ENCODE assay signal across 33 mouse cellular contexts in the genomic region with DNA sequence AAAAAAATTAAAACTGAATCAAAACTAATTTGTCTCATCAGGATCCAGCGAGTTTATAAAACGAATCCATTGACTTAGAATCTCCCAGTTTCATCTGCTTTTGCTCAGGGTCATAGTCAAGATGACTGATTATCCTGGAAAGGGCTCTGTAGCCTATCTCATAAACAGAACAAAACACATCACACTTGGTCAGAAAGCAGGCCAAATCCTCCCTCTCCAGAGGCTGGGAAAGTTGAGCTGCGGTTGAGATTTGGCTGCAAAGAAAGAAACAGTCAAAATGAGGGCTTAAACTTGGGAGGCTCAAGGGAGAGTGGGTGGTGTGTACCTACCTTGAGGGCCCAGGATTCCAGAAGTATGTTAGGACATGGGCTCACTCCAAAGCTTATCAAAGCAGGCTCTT.
DNase-seq lines count a peak whose midpoint lies in the region; ATAC-seq and TF ChIP-seq lines count a peak whose summit lies in the region.
"Had no signal": no experiment of that assay in that cellular context is flagged by ENCODE, and none has a peak within 500 bp of the region (broad histone marks: within the 10 kb centered on the region; RNA-seq: fewer than 3 reads in every experiment).

No protein-coding gene starts in this region.

- H3K4me3 ChIP-seq in stomach, embryonic 15.5 days (replicated peaks): no peak overlapping the region
- no peak overlapping the region for H3K4me3 ChIP-seq in stomach, postnatal 0 days (ENCODE audit: low read depth, low read length)
- H3K4me3 ChIP-seq: embryonic facial prominence, embryonic 13.5 days; erythroblast, embryonic 14.5 days; forebrain, embryonic 12.5 days; hindbrain, embryonic 13.5 days; megakaryocyte, embryonic 14.5 days; midbrain, embryonic 13.5 days; neural tube, embryonic 13.5 days had no signal

- intact Hi-C loops in heart, postnatal 36 days (cut with DNase I): loop anchor here (5.0 kb wide), 1 partner anchor 41 kb away; no protein-coding TSS in a partner anchor

- H3K36me3 ChIP-seq in stomach, embryonic 15.5 days: no peaks in the 10 kb centered on the region
- no peaks in the 10 kb centered on the region for H3K36me3 ChIP-seq in stomach, postnatal 0 days (ENCODE audit: control insufficient read depth, insufficient read depth, low read length)
- H3K36me3 ChIP-seq: embryonic facial prominence, embryonic 13.5 days; forebrain, embryonic 12.5 days; hindbrain, embryonic 13.5 days; midbrain, embryonic 13.5 days; neural tube, embryonic 13.5 days had no signal

- peaks cover 3% of the 10 kb centered on the region; the same call in 1 of the 2 replicates for H3K4me1 ChIP-seq in stomach, embryonic 15.5 days
- no peaks in the 10 kb centered on the region for H3K4me1 ChIP-seq in stomach, postnatal 0 days (replicated peaks; ENCODE audit: control insufficient read depth, insufficient read depth)
- H3K4me1 ChIP-seq: embryonic facial prominence, embryonic 13.5 days; forebrain, embryonic 12.5 days; megakaryocyte, embryonic 14.5 days; midbrain, embryonic 13.5 days had no signal

- no peaks in the 10 kb centered on the region for H3K9me3 ChIP-seq in stomach, embryonic 15.5 days
- no peaks in the 10 kb centered on the region for H3K9me3 ChIP-seq in stomach, postnatal 0 days (ENCODE audit: control insufficient read depth, low read length)
- H3K9me3 ChIP-seq: embryonic facial prominence, embryonic 13.5 days; forebrain, embryonic 12.5 days; hindbrain, embryonic 13.5 days; megakaryocyte, embryonic 14.5 days; midbrain, embryonic 13.5 days; neural tube, embryonic 13.5 days had no signal

- no peak overlapping the region for H3K4me2 ChIP-seq in stomach, embryonic 15.5 days
- H3K4me2 ChIP-seq in stomach, postnatal 0 days (replicated peaks; ENCODE audit: low read depth): no peak overlapping the region
- H3K4me2 ChIP-seq: embryonic facial prominence, embryonic 13.5 days; forebrain, embryonic 12.5 days; heart, embryonic 11.5 days; hindbrain, embryonic 13.5 days; midbrain, embryonic 13.5 days; neural tube, embryonic 13.5 days had no signal

- peak; percentile 9 for DNase-seq in adrenal gland, postnatal 14 days
- DNase-seq in adrenal gland, adult 18-20 months (ENCODE audit: low spot score in 2 of 2): no peak
- peak; percentile 93 for DNase-seq in heart, adult 11 months
- DNase-seq in heart, postnatal 36 days: no peak
- no peak for DNase-seq in stomach, postnatal 0 days (ENCODE audit: low spot score)
- no peak for DNase-seq in T-cell, adult 2 months (ENCODE audit: low spot score)
- DNase-seq: cerebellum, adult 11-12 months; cerebellum, adult 9-11 months; embryo, embryonic 11 days; forebrain, postnatal 0 days; heart, postnatal 4 days; kidney, adult 8-10 months; kidney, postnatal 10 days; layer of hippocampus, postnatal 36 days; left cerebral cortex, postnatal 4 days; liver; lung, adult 2 months; lung, postnatal 36 days; thymus, adult 2 months; thymus, postnatal 36 days had no signal

- H3K9ac ChIP-seq in stomach, embryonic 15.5 days: no peak overlapping the region
- H3K9ac ChIP-seq in stomach, postnatal 0 days (ENCODE audit: low read length): no peak overlapping the region
- H3K9ac ChIP-seq: embryonic facial prominence, embryonic 13.5 days; forebrain, embryonic 12.5 days; forebrain, postnatal 0 days; hindbrain, embryonic 13.5 days; liver, embryonic 14.5 days; midbrain, embryonic 13.5 days; neural tube, embryonic 13.5 days had no signal

- TF ChIP-seq EP300 in stomach, postnatal 0 days (optimal IDR thresholded peaks at IDR 0.05): no peak

- no peak for TF ChIP-seq CTCF in stomach, postnatal 0 days (IDR thresholded peaks at IDR 0.05; ENCODE audit: low read depth)

- 37% methylated on average over 3 of the region's 3 CpGs for WGBS in stomach, embryonic 15.5 days
- whole genome bisulfite sequencing in stomach, postnatal 0 days: 33% methylated on average over 3 of the region's 3 CpGs

- no peaks in the 10 kb centered on the region for H3K27me3 ChIP-seq in stomach, embryonic 15.5 days (replicated peaks)
- no peaks in the 10 kb centered on the region for H3K27me3 ChIP-seq in stomach, postnatal 0 days (ENCODE audit: control insufficient read depth, insufficient read depth, low read length)
- H3K27me3 ChIP-seq: forebrain, embryonic 12.5 days; hindbrain, embryonic 13.5 days; megakaryocyte, embryonic 14.5 days; midbrain, embryonic 13.5 days; neural tube, embryonic 13.5 days had no signal

- no peak overlapping the region for H3K27ac ChIP-seq in stomach, embryonic 15.5 days
- no peak overlapping the region for H3K27ac ChIP-seq in stomach, postnatal 0 days (replicated peaks)
- H3K27ac ChIP-seq: embryonic facial prominence, embryonic 13.5 days; forebrain, embryonic 12.5 days; hindbrain, embryonic 13.5 days; liver, embryonic 14.5 days; midbrain, embryonic 13.5 days; neural tube, embryonic 13.5 days had no signal

- peak; percentile 65; the same call in 1 of the 2 replicates for ATAC-seq in stomach, embryonic 15.5 days (ENCODE audit: insufficient read depth, low FRiP score, low read depth)
- ATAC-seq in stomach, postnatal 0 days (ENCODE audit: low FRiP score, low TSS enrichment): no peak
- ATAC-seq: activated CD4-positive, CD25-positive, alpha-beta regulatory T cell, adult 4 months; CD4-positive, CD25-positive, alpha-beta regulatory T cell, adult 4 months; forebrain, postnatal 0 days; intestine, embryonic 16.5 days; midbrain, embryonic 13.5 days had no signal

Comparison
In these comparisons a context has a peak if more than half of its experiments do, and no peak if none do; other contexts are left out.
1. DNase-seq: peak in adrenal gland, postnatal 14 days (single experiment) and heart, adult 11 months (single experiment); none in adrenal gland, adult 18-20 months (0 of 2), heart, postnatal 36 days (0 of 2), stomach, postnatal 0 days (single experiment) and T-cell, adult 2 months (single experiment).